Mouse (Mus musculus) thymus, postnatal 0 days (tissue): ENCODE results near the gene Sowaha. TPM values are rescaled to one million over a fixed set of nuclear protein-coding genes. Genes with fewer than 3 reads are reported as not detected.
A peak's percentile ranks its signal among the peaks of the same experiment; 100 is the strongest.

Source experiments
- DNase-seq: peaks from one replicate; pipeline ENCODE4 v3.0.0-alpha.2; 2015; ENCODE audit warnings: low spot score
- polyA plus RNA-seq: library from polyadenylated mRNA; unstranded; fragments of >200 nt; fragmentation: Nextera tagmentation; extraction: Ambion mirVana; gene quantifications from 2 replicates; pipeline ENCODE4 v1.2.1, GENCODE M21; 2015

The Sowaha gene
- polyA plus RNA-seq, 1 experiment from 2014 or later = 0.05 TPM

- no peak for DNase-seq
These were observed 4.5 kb downstream of the Sowaha start for GRCm38 (mm10) chr11:53475620-53476019.

GRCm38 (mm10) chr11:53472709-53473108 lies 7.4 kb downstream of the Sowaha start:
- DNase-seq = no peak

DNA sequence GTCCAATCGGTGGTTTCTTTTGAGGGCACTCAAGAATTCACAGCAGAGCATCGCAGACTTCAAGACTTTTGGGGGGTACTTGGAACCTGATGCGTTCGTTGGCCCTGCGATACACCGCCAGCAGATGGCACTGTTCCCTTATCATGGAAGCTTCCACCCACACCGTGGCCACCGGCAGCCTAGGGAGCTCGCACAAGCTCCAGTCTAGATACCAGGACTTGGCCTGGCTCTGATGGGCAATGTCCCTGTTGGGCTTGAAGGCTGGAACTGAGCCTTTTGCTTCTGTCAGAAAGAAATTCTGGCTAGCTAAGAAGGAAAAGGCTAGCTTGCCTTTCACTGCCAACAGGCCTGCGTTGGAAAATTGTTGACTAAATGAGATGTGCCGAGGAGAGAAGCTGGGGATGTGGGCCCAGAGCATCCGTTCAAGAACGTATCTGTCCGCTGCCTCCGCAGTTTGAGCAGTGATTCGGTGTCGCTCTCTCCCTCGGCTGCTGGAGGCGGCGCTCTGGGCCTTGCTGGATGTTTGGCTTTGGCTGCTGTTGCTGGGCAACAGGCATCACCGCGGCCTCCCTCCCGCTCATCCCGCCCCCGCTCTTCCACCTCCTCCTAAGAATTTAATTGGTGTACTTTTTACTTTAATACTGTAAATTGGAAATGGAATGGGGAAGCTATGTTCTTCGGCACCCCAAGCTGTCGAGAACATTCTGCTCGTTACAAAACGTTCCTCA lies 9.9 kb downstream of the Sowaha start, which contains the start of gene Gm9837:
Gene Gm9837 (minus strand): TSS at position 512 of the 728 bp plus-strand sequence.
- DNase-seq = peak; percentile 88

DNA sequence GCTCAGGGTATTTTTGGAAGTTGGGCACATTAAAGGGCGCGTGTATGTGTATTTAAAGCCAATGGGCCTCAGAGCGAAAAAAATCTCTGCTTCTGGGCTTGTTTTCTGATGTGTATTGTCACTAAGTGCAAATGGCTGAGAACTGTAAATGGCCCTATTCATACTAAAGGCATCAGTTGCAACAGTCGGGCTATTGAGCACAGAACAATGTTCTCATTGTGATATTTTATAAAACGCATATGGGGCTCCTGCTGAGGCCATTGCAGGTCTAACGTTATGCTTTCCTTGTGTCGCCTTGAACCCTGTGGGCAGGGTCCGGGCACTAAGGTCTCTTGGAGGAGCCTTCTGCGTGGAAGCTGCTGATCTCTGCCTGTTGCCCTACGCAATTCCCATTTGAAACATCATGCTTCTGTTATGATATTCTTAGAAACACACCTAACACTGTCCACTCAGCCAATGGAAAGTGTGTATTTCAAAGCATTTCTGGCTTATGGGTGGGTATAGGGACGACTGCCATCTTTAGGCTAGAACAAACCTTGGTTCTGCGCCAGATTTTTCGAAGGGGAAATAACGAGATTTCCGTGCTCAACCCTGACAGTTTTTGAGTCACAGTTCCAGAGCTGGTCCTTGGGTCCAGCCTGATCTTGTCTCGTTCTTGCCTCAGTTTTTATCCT lies 10.6 kb downstream of the Sowaha start:
- DNase-seq = no peak

DNA sequence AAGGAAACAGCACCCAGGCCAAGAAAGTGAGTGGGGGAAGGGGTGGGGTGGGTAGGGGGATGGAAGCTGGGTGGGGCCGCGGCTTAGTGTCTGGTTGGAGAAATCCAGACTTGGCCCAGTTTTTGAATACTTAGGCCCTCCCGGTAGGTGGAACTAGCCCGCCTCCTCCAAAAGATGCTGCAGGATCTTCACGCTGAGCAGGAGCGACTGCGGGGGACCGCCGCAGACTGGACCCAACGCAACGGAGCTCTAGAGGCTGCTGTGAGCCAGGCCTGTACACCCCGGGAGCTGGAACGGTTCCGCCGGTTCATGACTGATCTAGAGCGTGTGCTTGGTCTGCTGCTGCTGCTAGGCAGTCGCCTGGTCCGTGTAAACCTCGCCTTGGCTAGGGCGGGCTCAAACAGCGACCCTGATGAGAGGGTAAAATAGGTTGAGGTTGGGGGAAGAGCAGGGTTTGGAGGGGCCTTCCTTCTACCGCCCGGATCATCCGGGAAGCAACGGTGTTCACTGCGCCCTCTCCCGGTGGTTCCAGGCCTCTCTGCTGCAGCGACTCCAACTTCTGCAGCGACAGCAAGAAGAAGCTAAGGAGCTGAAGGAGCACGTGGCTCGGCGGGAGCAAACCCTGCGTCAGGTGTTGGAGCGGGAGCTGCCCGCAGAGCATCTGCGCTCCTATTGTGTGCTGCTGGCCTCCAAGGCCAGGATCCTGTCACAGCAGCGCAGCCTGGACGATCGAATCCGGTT lies 13.7 kb downstream of the Sowaha start:
- DNase-seq = peak; percentile 70

- DNase-seq = no peak
These were observed 16.3 kb downstream of the Sowaha start for GRCm38 (mm10) chr11:53463551-53464424.

DNA sequence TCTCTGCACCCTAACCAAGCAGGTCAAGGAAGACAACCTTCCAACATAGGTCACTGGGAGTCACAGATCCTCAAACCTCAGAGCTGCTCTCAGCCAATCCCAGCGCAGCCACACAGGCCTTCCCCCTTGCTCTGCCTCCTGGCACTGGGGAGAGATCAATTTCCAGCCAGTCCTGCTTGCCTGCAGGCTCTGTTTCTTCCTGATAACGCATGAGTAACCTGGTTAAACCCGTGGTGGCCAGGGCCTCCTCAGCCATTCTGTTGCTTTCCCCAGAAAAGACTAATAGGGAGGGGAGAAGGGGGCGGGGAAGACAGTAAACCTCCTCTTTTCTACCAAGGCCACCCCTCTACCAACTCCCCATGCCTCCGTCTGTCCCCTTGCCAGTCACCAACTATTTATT lies 18.3 kb downstream of the Sowaha start:
- DNase-seq = no peak

GRCm38 (mm10) chr11:53460192-53460591 lies 19.9 kb downstream of the Sowaha start:
- DNase-seq = no peak

- no peak for DNase-seq
These were observed 21.1 kb downstream of the Sowaha start for GRCm38 (mm10) chr11:53458996-53459395.

DNA sequence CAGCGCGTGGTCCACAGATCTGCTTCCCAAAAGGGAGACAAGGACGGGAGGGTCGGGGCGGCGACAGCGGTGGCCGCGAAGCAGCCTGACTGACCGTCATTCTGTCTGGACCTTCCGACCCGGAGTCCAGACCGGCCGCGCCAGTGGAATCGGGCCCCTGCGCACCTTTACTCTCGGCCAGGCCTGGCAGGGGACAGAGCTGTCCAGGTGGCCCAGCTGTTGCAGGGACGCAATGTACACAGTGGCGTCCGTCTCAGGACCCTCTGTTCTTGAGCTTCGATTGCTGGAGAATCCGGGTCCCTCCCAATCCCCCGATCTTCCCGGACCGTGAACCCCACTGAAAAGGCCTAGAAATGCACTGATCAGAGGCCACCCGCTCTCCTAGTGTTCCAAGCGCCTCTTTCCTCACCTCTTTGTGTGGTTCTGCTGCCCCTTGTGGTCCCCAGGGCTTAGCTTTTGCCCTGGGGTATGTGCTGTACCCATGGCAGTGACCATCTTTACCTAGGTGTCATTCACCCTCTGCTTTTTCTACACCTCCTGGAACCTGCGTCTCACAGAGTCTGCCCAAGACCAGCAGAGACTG lies 22.6 kb downstream of the Sowaha start:
- no peak for DNase-seq

GRCm38 (mm10) chr11:53456474-53457371 lies 23.4 kb downstream of the Sowaha start, which contains the start of the genes Gm10447 and Shroom1:
Gm10447 (minus strand) TSS chr11:53457110.
Shroom1 (plus strand) TSS chr11:53457205.
- no peak for DNase-seq

DNA sequence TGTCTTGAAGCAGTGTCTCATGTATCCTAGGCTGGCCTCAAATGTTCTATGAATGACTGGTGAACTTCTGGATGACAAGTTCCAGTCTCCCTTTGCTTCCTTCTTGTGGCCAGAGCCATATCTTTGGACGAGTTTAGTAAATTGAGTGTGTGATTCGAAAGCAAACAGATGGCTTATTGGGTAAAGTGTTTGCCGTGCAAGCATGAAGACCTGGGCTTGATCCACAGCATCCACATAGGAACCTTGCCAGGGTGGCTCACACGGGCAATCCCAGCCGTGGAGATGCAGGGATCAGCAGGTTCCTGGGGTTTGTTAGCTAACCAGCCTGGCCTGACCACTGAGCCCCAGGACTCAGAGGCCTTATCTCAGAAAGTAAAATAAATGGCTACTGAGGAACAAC lies 27.0 kb downstream of the Sowaha start:
- no peak for DNase-seq

GRCm38 (mm10) chr11:53452396-53452795 lies 27.7 kb downstream of the Sowaha start:
- no peak for DNase-seq

DNA sequence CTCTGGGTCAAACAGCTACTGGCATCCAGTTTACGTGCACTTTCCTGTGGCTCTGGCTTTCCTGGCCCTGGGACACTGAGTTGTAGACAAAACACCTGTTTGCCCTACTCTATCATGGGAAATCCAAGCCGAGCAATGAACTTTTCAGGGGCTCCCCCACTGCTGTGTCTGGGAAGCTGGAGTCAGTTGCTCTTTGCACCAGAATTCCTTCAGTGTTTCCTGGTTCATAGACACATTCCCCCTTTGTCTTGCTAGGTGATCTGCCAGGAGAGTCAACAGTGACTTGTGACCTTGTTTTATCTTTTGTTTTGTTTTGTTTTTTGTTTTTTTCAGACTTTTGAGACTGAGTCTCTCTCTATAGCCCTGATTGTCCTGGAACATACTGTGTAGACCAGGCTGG lies 28.7 kb downstream of the Sowaha start:
- no peak for DNase-seq

DNA sequence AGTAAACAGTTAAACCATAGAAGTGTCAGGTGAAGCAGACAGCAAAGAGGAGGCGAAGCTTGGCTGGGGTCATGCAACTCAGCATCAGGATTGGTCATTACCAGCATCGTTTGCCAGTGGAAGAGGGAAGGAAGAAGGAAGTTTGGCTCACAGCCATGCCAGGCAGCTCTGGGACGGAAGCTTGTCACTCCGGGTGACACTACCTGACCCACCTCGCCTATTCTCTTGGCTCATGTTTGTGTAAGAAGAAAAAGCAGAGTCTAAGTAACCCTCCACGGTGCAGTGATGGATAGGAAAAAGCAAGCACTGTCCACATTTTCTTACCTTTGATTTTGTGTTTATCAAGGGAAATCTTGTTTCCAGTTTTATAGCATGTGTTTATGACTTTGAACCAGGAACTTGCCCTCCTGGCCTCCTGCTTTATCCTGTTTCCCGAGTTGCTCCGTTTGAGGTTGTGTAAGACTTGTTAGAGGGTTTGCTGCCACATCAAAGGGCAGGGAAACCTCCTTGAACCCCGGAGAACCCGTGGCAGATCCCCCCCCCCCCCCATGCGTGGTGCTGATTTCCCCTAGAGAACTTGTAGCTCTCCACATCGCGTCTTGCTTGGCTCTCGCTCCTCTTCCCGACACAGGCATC lies 29.9 kb downstream of the Sowaha start:
- peak; percentile 51 for DNase-seq

- DNase-seq = no peak
These were observed 31.5 kb downstream of the Sowaha start for GRCm38 (mm10) chr11:53448529-53448928.

DNA sequence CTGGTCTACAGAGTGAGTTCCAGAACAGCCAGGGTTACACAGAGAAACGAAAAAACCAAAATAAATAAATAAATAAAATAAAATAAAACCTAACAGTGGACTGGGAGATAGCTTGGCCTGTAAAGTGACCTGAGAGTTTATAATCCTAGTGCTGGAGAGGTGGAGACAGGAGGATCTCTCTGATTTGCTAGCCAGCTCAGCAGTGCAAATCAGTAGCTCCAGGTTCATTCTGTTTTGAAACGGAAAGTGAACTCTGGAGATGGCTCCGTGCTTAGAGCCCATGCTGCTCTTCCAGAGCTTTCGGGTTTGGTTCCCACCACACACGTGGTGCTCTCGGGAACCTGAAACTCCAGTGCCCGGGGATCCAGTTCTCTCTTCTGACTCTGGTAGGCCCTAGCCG lies 32.1 kb downstream of the Sowaha start:
- no peak for DNase-seq

DNA sequence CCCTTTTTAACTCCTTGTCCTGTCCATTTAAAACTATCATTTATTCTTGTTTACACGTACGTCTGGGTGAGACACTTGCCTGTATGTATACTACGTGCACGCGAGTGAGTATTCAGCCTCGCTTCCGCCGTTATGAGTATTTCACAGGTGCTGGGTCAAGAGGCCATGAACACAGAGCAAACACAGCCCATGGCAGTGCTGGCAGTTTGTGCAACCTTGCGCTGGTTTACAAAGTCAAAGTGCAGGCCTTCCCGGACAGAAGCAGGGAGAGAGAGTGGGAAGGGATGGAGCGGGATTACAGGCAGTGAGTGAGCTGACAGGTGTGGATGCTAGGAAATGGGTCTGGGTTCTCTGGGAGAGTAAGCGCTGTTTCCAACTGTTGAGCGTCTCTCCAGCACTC lies 33.9 kb downstream of the Sowaha start:
- no peak for DNase-seq

DNA sequence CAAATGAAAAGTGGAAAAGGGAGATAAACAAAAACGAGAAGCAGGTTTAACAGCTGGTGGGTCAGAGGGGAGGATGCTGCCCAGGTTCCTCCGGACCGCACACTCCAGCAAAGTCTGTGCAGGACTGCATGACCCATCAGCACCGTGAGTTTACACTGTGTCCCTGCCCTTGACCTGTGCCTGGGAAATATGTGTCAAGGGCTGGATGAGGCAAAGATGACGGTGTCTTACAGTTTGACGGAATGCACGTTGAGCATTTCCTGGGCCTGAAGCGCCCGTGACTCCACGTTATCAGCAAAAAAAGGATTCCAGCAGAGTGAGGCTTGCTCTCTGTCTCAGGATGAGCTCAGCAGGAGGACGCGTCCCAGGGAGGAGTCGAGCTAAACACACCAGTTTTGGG lies 34.5 kb downstream of the Sowaha start:
- DNase-seq = no peak
